Mouse (Mus musculus): Measurements from ENCODE around the gene Dnaja2. TPM values are rescaled to one million over a fixed set of nuclear protein-coding genes. Genes with fewer than 3 reads are reported as not detected.
A peak's percentile ranks its signal among the peaks of the same experiment; 100 is the strongest.

Gene Dnaja2
- polyA plus RNA-seq, 1 experiment from 2014 or later, result 172 TPM

DNA sequence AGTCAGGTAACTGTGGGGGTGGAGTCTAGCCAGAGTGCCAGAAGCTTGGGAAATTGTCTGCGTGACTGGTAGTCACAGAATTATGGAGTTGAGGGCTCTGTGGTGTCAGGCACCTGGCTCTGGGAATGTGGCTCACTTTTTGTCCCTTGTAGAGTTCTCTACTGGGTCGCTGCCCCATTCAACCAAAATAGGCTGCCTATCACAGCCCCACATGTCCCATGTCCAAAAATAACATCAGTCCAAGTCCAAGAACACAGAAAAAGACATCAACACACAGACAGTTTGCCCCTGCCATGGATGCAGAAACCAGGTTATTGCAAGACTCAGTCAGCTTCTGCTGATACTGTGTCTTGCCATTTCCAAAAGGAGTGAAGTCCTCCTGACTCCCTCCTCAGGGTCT lies 33.5 kb upstream of the Dnaja2 start:
- no peak overlapping the region for H3K4me2 ChIP-seq (replicated peaks)
- H3K9me3 ChIP-seq, result no peaks in the 10 kb centered on the region
- no peak for ATAC-seq
- no peak overlapping the region for H3K27ac ChIP-seq
- H3K36me3 ChIP-seq, result no peaks in the 10 kb centered on the region
- H3K4me1 ChIP-seq (replicated peaks), result no peaks in the 10 kb centered on the region
- no peak overlapping the region for H3K9ac ChIP-seq (replicated peaks)
- H3K27me3 ChIP-seq, result no peaks in the 10 kb centered on the region
- 82% methylated on average over 2 of the region's 2 CpGs for WGBS
- H3K4me3 ChIP-seq (replicated peaks), result no peak overlapping the region

DNA sequence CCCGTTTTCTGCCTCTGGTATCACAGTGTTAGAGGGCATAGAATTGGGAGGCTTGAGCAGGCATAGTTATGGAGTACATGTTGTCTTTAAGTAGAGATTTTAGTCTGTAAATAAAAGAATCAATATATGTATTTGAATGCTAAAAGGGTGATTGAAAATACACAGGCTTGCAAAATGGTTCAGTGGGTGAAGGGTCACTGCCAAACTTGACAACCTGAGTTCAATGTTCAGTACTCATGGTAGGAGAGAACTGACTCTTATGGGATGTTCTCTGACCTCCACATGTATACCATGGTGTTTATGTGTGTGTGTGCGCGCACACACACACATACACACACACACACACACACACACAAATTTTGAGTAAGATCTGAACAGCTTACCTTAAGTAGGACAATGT lies 22.5 kb upstream of the Dnaja2 start:
- Histone ChIP-seq H3K27me3 (no peaks in the 10 kb centered on the region), H3K27ac (no peak overlapping the region), H3K4me1 (replicated peaks) (no peaks in the 10 kb centered on the region), H3K9me3 (no peaks in the 10 kb centered on the region), H3K9ac (replicated peaks) (no peak overlapping the region), H3K4me2 (replicated peaks) (no peak overlapping the region), H3K4me3 (replicated peaks) (no peak overlapping the region), H3K36me3 (no peaks in the 10 kb centered on the region)
- 98% methylated on average over 3 of the region's 3 CpGs for WGBS
- no peak for ATAC-seq

DNA sequence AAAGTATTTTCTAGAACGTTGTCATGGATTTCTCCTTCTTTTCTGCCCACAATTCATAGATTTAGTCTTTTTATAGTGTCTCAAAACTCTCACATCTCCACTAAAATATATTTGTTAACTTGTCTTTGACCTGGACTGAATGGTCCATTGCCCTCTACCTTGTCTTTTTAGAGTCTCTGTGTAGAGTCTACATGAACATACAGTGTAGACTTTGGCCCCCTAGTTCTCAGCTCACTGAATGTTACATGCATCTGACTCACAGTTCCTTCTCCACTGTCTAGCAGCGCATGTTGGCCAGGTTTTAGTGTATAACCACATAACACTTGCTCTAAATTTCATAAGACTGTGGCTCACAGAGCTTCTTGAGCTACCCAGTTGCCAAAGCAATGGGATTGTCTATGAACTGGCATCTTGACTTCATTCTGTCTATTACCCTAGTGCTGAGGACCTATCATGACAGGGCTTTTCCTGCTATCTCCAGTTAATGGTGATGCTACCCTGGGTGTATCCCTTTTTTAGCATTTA lies 18.9 kb upstream of the Dnaja2 start:
- Histone ChIP-seq H3K9ac (replicated peaks) (no peak overlapping the region), H3K27me3 (no peaks in the 10 kb centered on the region), H3K9me3 (no peaks in the 10 kb centered on the region), H3K36me3 (no peaks in the 10 kb centered on the region), H3K4me1 (replicated peaks) (no peaks in the 10 kb centered on the region), H3K4me2 (replicated peaks) (no peak overlapping the region), H3K4me3 (replicated peaks) (no peak overlapping the region), H3K27ac (no peak overlapping the region)
- no peak for ATAC-seq
- 90% methylated on average over 2 of the region's 2 CpGs for WGBS

DNA sequence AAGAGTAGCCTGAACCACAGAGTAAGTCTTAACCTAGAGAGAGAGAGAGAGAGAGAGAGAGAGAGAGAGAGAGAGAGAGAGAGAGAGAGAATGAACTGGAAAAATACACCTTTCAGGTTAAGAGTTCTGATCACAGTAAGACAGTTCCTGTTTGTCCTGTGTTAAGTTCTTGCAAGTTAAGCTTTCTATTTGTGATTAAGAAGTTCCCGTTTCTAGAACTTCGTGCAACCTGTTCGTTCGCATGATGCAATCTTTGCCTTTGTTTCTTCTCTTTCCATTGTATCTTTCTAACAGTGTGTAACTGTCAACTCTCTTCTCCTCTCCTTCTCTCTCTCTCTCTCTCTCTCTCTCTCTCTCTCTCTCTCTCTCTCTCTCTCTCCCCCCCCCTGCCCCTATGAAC lies 15.3 kb upstream of the Dnaja2 start:
- H3K27ac ChIP-seq, result no peak overlapping the region
- no peaks in the 10 kb centered on the region for H3K4me1 ChIP-seq (replicated peaks)
- 88% methylated on average over 4 of the region's 4 CpGs for WGBS
- no peaks in the 10 kb centered on the region for H3K9me3 ChIP-seq
- H3K36me3 ChIP-seq, result no peaks in the 10 kb centered on the region
- no peaks in the 10 kb centered on the region for H3K27me3 ChIP-seq
- no peak overlapping the region for H3K4me2 ChIP-seq (replicated peaks)
- ATAC-seq, result no peak
- H3K9ac ChIP-seq (replicated peaks), result no peak overlapping the region
- H3K4me3 ChIP-seq (replicated peaks), result no peak overlapping the region

DNA sequence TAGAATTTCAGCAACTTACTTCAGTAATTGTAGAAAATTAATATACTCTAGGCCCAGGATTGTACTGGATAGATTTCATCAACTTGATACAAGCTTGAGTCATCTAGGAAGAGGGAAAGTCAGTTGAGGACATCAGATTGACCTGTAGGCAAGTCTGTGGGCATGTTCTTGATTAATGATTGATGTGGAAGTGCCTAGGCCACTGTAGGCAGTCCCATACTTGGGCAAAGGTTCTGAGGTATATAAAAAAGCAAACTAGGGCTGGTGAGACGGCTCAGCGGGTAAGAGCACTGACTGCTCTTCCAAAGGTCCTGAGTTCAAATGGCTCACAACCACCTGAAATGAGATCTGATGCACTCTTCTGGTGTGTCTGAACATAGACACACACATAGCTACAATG lies 12.7 kb upstream of the Dnaja2 start:
- no peaks in the 10 kb centered on the region for H3K9me3 ChIP-seq
- no peak overlapping the region for H3K27ac ChIP-seq
- no peak overlapping the region for H3K9ac ChIP-seq (replicated peaks)
- ATAC-seq, result no peak
- H3K4me2 ChIP-seq (replicated peaks), result no peak overlapping the region
- no peaks in the 10 kb centered on the region for H3K27me3 ChIP-seq
- H3K36me3 ChIP-seq, result no peaks in the 10 kb centered on the region
- H3K4me1 ChIP-seq (replicated peaks), result no peaks in the 10 kb centered on the region
- no peak overlapping the region for H3K4me3 ChIP-seq (replicated peaks)
- 98% methylated on average over 2 of the region's 2 CpGs for WGBS

DNA sequence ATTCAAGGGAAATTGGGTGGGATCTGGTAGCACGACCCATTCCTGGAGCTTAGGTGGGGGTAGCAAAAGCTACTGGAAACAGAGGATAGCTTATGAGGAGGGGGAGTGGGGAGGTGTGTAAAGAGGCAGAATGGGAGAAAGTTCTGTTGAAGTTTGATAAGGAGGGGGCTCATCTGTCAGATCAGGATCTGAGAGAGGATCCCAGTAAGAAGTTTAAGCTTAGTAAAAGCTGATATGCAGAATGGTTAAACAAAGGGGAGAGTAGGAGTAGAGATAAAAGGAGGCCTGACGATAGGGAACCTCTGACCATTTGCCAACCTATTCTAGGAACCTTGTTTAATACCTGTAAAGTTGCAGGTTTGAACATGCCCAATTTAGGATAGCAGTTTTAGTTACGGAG lies 10.0 kb upstream of the Dnaja2 start:
- Histone ChIP-seq H3K36me3 (no peaks in the 10 kb centered on the region), H3K4me3 (replicated peaks) (no peak overlapping the region), H3K9me3 (no peaks in the 10 kb centered on the region), H3K4me2 (replicated peaks) (no peak overlapping the region), H3K27ac (no peak overlapping the region), H3K4me1 (replicated peaks) (no peaks in the 10 kb centered on the region), H3K9ac (replicated peaks) (no peak overlapping the region), H3K27me3 (no peaks in the 10 kb centered on the region)
- 84% methylated on average over 3 of the region's 3 CpGs for WGBS
- ATAC-seq, result no peak

DNA sequence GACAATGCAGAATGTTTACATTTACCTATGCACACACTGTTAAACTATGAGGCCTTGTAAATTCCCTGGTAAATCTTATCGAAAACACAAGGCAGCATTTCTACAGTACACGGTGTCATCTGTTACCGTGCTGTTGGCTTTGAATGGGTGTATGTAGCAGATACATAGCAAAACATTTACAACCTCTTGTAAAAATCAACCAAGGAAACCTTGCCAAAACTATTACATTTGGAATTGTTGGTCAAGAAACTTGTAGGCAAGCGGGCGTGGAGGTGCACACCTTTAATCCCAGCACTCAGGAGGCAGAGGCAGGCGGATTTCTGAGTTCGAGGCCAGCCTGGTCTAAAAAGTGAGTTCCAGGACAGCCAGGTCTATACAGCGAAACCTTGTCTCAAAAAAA lies 8.2 kb upstream of the Dnaja2 start:
- Histone ChIP-seq H3K36me3 (no peaks in the 10 kb centered on the region), H3K4me1 (replicated peaks) (no peaks in the 10 kb centered on the region), H3K27ac (no peak overlapping the region), H3K4me2 (replicated peaks) (no peak overlapping the region), H3K9ac (replicated peaks) (no peak overlapping the region), H3K27me3 (no peaks in the 10 kb centered on the region), H3K9me3 (no peaks in the 10 kb centered on the region), H3K4me3 (replicated peaks) (no peak overlapping the region)
- 91% methylated on average over 8 of the region's 8 CpGs for WGBS
- no peak for ATAC-seq

DNA sequence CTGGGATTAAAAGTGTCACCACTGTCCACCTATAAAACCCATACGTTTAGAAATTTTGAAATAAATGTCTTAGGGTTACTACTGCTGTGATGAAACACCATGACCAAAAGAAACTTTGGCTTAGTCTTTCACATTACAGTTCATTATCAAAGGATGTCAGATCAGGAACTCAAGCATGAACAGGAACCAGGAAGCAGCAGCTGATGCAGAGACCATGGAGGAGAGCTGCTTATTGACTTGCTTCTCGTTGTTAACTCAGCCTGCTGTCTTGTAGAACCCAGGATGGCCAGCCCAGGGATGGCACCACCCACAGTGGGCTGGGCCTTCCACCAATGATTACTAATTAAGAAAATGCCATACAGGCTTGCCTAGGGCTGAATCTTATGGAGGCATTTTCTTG lies 4.8 kb upstream of the Dnaja2 start:
- no peaks in the 10 kb centered on the region for H3K27me3 ChIP-seq
- WGBS, result 57% methylated on average over 2 of the region's 2 CpGs
- H3K9ac ChIP-seq (replicated peaks), result no peak overlapping the region
- no peak for ATAC-seq
- peaks cover 4% of the 10 kb centered on the region for H3K4me1 ChIP-seq (replicated peaks)
- no peak overlapping the region for H3K4me3 ChIP-seq (replicated peaks)
- no peak overlapping the region for H3K27ac ChIP-seq
- H3K36me3 ChIP-seq, result no peaks in the 10 kb centered on the region
- H3K9me3 ChIP-seq, result no peaks in the 10 kb centered on the region
- H3K4me2 ChIP-seq (replicated peaks), result no peak overlapping the region

DNA sequence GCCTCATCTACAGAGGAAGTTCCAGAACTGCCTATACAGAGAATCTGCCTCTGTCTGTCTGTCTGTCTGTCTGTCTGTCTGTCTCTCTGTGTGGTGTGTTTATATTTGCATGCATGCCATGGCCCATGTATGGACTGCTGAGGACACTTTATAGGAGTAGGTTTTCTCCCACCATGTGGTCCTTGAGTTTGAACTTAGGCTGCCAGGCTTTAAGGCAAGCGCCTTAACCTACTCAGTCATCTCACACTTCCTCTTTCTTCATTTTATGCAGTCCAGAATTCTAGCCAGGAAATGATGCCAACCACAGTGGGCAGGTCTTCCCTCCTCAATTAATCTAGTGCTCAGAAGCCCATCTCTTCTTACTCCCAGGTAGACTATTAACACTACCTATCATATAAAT lies 4.1 kb upstream of the Dnaja2 start:
- WGBS, result 100% methylated on average over 1 of the region's 1 CpGs
- H3K36me3 ChIP-seq, result no peaks in the 10 kb centered on the region

DNA sequence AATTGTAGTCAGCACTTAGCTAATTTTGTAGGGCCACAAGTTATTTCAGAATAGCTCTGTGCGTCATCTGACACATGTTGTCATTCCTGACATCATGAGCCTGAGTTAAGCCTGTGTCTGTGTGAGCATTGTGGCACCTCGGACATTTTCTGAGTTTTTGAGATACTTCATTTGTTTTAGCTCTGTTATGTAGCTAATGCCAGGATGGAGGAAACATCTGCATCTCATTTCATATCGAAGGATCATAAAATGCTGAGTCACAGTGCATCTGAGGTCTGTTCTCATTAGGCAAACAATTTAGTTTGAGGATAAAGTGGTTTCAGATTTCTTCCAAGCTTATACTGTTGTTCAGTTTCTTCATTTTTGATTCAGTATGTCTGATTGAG lies 2.5 kb upstream of the Dnaja2 start:
- no peak for ATAC-seq
- Histone ChIP-seq H3K4me3 (replicated peaks) (no peak overlapping the region), H3K4me1 (replicated peaks) (peaks cover 17% of the 10 kb centered on the region), H3K27ac (no peak overlapping the region), H3K4me2 (replicated peaks) (no peak overlapping the region), H3K36me3 (peaks cover 6% of the 10 kb centered on the region), H3K27me3 (no peaks in the 10 kb centered on the region), H3K9me3 (no peaks in the 10 kb centered on the region), H3K9ac (replicated peaks) (no peak overlapping the region)
- WGBS, result 80% methylated on average over 3 of the region's 3 CpGs

More for the DNA sequence above, 4.1 kb upstream of the Dnaja2 start:
- no peak overlapping the region for H3K4me3 ChIP-seq (replicated peaks)
- H3K9me3 ChIP-seq, result no peaks in the 10 kb centered on the region
- no peaks in the 10 kb centered on the region for H3K27me3 ChIP-seq
- ATAC-seq, result no peak
- H3K4me1 ChIP-seq (replicated peaks), result peaks cover 5% of the 10 kb centered on the region
- no peak overlapping the region for H3K27ac ChIP-seq
- no peak overlapping the region for H3K4me2 ChIP-seq (replicated peaks)
- no peak overlapping the region for H3K9ac ChIP-seq (replicated peaks)

DNA sequence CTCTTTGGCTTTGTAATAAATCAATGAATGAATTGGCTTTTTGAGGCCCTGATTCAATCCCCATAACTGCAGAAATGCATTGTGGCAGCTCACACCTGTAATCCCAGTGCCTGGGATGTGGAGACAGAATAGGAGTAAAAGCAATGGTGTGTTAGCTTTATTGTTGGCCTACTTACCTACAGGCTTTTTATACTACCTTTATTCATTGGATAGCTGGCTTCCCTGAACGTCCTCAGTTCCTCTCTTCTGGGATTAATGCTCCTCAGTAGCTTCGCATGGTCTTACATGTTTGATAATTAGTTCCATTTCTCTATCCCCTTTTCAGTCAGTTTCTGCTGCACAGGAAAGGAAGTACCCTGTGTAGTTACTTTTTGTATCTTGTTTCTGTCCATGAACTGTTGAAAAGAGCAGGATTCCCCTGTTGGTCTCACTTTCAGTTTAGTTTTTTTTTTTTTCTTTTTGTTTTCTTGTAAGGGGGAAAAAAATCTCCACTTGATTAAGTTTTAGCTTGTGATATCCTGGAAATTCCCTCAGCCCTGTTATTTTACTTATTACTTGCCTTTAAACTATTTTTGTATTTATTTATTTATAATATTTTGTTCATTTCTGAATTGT lies 1.9 kb upstream of the Dnaja2 start:
- Histone ChIP-seq H3K4me3 (replicated peaks) (no peak overlapping the region), H3K27ac (no peak overlapping the region), H3K4me2 (replicated peaks) (no peak overlapping the region), H3K4me1 (replicated peaks) (peaks cover 22% of the 10 kb centered on the region), H3K36me3 (peaks cover 10% of the 10 kb centered on the region), H3K27me3 (no peaks in the 10 kb centered on the region), H3K9ac (replicated peaks) (no peak overlapping the region), H3K9me3 (no peaks in the 10 kb centered on the region)
- 70% methylated on average over 2 of the region's 2 CpGs for WGBS
- no peak for ATAC-seq

DNA sequence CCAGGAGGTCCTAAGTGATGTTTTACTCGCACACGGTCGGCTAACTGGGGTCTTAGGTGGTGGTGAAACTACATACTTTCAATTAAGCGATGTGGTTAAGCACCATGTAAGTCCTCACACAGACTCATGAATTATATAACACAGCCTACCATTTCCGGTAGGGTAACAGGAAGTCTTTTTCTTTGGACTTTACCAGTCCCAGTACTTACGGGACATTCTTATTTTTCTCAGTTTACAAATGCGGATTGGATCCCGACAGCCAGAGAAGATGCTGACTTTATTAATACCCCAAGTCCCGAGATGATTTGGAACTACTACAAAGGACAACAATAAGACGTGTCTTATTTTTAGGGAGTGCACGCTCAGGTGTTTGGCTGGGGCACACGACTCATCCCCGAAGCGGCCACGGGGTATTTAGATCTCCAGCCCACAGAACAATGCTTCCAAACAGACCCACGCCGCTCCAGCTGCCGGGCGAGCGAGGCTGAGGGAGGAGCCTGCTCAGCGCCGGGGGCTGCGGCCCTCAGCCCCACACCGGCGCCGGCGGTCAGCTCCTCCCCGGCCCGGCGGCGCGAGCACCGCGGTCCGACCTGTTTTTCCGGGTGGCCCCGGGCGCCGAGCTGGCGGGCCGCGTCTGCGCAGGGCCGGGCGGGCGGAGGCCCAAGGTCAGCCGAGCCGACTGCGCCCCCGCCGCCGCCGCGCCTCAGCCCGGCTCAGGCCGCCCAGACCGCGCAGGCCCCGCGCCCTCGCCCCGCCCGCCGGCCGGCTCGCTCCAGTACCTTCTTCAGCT lies 558 bp downstream of the Dnaja2 start:
- Histone ChIP-seq H3K9me3 (no peaks in the 10 kb centered on the region), H3K27me3 (no peaks in the 10 kb centered on the region), H3K36me3 (peaks cover 26% of the 10 kb centered on the region), H3K4me2 (replicated peaks) (peak overlapping the region; percentile 92), H3K4me3 (replicated peaks) (peak overlapping the region; percentile 98), H3K4me1 (replicated peaks) (peaks cover 29% of the 10 kb centered on the region), H3K27ac (peak overlapping the region; percentile 93), H3K9ac (replicated peaks) (peak overlapping the region; percentile 93)
- peak; percentile 92 for ATAC-seq
- under 1% methylated on average over 44 of the region's 66 CpGs for WGBS

Data from midbrain, embryonic 13.5 days (tissue).